Mouse (Mus musculus) left cerebral cortex, adult 18-20 months (tissue): ENCODE data around the gene Dbt. TPM values are rescaled to one million over a fixed set of nuclear protein-coding genes. Genes with fewer than 3 reads are reported as not detected.
A peak's percentile ranks its signal among the peaks of the same experiment; 100 is the strongest.

Experiments
- DNase-seq, 2 experiments: peaks; one replicate each; pipeline ENCODE4 v3.0.0; 2021 to 2022; ENCODE audit warnings: low spot score in 2 of 2, mixed read lengths in 1 of 2
- long read RNA-seq, 2 experiments: library from polyadenylated mRNA; stranded (forward); transcript quantifications; one replicate each; pipeline ENCODE4 v2.0.0; 2021
- total RNA-seq, 2 experiments: library from RNA; stranded (reverse); gene quantifications; 2 replicates each; pipeline ENCODE4 v1.2.3; 2021

Dbt gene
- total RNA-seq, result 10 to 100 TPM; 14.1 to 15.1 TPM
- long read RNA-seq, experiment 1, transcript Dbt-201 (11 exons, 3,301 nt), result major isoform, 13 of 17 reads
- long read RNA-seq, experiment 1, partial matches to known transcripts, result 0 of 17 reads
- long read RNA-seq, experiment 1, other reads (novel, unspliced or antisense), result 4 of 17 reads
- long read RNA-seq, experiment 2, transcript Dbt-201 (11 exons, 3,301 nt), result major isoform, 10 of 18 reads
- long read RNA-seq, experiment 2, partial matches to known transcripts, result 7 of 18 reads
- long read RNA-seq, experiment 2, other reads (novel, unspliced or antisense), result 1 of 18 reads

DNA sequence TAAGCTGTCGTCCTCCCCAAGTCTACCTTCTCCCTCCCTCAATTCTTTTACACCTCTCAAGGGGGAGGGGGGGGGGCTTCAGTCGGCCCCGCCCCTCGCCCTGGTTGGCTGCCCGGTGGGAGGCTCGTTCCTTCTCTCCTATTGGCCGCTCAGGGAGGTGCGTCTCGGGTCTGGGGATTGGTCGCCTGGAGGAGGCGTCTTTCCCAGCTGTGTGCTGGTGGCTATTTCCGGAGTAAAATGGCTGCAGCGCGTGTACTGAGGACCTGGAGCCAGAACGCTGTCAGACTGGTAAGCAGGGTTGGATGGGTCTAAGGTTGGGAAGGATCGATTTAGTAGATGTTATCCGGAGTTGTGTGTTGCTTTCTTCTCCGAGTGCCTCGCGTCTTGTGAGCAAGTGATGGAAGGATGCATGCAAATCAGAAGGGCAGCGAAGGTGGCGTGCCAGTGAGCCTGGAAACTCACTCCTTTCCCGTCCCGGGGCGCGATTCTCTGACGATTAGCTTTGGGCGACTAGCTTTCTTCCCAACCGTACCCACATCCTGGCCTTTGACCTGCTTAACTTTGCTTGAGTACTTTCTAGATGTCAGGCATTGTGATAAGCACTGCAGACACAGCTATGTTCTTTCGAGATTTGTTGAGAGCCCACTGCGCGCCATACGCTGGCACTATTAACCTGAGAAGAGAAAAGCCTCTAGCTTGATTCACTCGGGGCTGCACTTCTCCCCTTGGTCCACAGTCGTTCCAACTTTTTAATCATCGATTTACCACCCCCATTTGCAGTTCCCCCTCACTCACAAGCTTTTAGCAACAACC, at the start of gene Dbt:
Gene Dbt, plus strand, starts transcription at position 167 of the 813 bp plus-strand sequence.
- DNase-seq, result peak; percentile 84 to 87

DNA sequence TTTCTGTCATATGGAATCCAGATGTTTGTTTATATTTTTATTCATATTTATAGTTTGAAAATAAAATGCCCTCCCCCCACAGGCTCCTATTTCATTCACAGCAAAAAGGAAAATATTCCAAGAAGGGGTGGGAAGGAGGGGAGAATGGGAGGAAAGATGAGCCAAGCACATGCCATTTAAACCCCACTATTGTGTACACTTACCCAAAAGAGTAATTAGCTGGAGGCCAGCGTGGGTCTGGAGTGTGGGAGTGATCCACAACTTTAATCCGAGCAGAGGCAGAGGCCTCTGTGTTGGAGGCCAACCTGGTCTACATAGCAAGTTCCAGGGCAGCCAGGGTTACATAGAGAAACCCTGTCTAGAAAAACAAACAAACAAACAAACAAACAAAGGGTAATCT, 48.6 kb upstream of the Dbt start:
- no peak for DNase-seq

DNA sequence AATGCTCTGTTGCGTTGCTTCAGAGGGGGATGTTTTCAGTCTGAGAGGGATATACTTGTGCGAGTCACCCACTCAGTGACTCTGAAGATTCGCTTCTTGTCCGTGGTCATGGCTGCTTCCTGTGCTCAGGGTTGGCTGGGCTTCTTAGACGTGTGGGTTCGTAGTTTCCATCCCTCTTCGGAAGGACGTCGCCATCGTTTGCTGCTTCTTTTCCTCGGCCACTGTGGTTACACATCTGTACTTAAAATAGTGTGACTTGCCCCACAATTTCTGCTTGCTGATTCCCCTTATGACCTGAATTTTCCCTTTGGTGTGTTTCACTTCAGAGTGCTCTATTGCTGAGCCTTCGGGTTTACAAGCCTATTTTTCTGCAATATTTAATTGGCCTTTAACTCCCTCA, 47.2 kb upstream of the Dbt start:
- no peak for DNase-seq

DNA sequence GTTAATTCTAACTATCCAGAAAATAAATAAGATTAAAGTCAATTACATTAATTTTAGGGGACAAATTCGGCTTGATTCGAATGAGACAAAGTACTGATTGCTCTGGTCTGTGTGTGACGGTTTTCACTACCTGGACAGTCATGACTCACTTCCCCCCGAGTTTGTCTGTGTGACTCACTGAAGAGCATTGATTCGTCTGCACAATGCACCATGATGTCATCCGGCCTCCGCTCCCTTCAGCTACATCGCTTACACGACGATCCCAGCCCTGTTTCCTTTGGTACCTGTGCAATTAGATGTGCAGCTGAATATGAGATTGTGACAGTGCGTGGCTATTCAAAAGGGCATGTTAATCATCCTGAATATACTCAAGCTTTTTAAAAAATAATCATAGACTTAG, 38.3 kb upstream of the Dbt start:
- DNase-seq, result no peak

DNA sequence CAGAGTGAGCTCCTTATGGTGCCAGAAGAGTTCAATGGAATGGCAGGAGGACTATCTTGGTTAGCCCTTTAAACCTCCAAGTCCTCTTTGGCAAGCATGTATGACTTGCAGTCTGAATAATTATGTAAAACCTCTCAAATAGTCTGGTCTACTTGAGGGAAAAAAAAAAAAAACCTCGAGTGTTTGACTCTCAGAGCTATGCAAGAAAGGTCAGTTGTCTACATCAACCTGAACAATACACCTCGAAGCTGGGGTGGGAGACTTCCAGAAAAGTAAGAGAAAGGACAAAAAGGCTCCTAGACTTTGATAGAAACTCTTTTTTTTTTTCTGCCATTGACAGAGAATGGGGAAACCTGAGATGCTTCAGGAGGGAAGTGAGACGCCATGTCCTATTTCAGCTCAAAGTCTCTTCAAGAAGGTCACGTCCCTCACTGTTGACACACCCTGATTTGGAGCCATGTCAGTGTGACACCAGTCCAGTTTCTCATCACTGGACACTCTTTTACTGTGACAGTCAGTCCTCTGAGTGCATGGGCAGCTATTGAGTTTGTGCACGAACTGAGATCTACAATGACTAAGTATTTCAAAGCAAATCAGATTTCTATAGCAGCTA, 36.1 kb upstream of the Dbt start:
- DNase-seq, result no peak

DNA sequence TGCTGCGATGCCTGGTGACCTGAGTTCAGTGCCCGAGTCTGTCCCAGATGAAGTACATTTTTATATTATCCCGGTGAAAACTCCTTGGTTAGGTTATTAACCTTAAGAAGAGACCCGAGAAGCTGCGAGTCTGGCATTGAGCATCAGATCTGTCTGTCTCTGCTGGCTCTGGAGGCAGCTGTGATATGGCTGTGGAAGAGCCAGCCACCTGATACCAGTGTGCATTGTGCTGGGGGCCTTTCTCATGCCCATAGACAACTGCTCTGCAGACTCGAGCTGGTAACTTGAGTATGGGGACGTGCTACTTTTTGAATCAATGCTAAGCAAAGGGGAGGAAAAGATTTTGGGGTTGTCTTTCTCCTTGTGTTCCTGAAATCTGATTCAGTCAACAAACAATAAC, 35.5 kb upstream of the Dbt start:
- DNase-seq, result no peak

DNA sequence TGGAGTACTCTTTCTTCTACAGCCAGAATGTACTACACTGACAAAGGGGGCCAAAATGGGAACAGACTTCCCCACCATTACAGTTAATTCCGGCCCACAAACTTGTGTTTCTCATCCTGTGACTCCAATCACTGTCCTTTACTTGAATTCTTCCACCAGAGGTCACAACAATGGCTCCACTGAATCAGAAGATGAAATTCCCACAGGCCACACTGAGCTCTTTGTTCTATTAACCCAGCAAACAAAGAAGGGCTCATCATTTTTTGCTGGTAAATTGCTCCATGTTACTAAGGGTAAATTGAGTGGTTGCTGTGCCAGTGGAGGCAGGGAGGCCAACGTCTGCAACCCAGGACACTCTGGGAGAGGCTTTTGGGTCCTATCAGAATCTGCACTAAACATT, 32.8 kb upstream of the Dbt start:
- no peak for DNase-seq

DNA sequence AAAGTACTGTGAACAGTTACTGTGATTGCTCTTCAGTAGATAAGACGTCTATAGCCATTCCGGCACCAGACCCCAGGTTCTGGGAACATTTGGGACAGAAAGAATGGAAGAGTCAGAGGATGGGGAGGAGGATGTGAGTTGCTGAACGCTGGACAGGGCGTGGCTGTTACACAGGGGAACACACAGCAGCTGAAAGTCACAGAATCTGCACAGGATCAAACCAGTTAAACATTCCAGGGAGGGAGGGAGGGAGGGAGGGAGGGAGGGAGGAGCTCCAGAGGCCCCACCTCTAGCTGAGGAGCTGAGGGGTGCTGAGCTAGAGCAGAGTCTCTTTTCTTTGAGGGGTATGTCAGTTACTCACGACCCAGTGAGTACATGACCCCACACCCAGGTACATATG, 31.9 kb upstream of the Dbt start:
- no peak for DNase-seq

DNA sequence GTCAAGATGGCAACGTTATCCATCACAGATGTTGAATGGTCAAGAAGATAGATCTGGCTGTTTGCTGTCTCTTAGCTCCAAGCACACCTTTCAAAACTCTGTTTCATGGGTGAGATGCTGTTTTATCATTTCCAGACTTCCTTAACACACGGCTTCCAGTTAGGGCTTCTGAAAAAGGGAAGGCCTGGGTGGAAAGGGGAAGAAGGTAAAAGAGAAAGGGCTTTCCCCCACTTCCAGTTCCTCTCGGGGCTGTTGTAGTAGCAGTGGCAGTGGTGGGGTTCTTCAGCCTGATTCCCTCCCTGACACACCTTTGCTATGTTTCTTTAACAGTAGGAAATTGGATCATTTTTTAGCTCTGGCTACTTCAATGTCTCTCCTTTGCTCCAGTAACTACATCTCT, 30.1 kb upstream of the Dbt start:
- no peak for DNase-seq

DNA sequence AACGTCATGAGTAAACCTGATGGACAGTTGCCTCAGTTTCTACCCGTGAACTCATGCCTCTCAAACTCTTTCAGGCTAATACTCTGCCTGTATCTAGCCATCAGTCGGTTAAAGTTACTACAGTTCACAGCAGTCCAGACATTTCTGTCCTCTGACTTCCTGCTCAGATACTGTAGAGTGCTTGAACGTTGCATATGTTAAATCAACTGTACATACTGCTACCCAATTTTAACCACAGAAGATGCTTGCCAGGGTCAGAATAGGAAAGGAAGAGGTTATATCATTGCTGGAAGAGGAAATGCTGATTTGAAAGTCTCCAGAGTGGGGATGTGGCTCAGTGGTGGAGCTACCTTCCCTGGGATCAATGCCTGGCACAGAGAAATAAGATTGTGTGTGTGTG, 29.6 kb upstream of the Dbt start:
- DNase-seq, result no peak

DNA sequence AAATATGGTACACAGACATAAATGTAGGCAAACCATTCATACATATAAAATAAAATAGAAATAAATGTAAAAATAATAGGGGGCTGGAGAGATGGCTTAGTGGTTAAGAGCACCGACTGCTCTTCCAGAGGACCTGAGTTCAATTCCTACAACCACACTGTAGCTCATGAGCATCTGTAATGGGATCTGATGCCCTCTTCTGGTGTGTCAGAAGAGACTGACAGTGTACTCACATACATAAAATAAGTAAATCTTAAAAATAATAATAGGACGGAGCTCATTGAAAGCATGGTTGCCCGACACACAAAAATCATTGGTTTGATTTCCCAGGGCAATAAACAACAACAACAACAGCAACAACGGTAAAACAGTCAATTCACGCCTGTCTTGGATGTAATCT, 21.9 kb upstream of the Dbt start:
- DNase-seq, result no peak

DNA sequence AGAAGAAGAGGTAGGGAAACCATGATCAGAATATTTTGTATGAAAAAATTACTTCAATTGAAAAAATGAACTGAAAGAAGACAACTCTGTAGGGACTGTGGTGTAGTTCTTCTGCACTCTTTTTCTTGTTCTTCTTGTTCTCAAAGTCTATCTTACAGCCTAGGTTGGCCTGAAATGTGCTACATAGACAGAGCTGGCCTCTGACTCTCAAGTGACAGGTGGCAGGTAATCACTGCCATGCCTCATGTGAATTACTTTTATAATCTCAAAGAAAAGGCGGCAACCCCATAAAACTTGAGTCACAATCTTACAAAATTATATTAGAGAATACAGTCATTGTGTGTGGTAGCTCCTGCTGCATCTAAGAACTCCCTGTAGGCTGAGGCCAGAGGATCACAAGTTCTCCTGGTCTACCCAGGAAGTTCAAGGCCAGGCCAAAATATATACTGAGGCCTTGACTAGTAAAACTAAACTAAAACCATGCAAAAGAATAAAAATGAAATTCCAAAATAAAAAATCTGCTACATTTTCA, 20.9 kb upstream of the Dbt start:
- DNase-seq, result no peak

DNA sequence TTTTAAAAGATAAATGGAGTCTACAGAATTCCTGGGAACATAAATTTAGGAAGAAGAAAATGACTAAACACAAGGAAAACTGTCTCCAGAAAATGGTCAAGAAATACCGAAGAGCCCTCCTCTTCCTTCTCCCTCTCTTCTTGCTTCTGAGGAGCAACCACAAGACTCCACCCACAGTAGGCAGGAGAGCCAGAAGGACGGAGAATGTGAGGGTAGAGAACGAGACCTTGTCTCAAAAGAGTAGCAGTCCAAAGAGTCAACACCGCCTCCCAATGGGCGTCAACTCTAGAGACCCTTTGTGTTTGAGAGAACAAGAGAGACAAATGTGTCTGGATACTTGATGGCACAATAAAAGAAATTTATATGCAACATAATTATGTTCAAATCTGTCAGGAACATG, 19.2 kb upstream of the Dbt start:
- DNase-seq, result no peak

DNA sequence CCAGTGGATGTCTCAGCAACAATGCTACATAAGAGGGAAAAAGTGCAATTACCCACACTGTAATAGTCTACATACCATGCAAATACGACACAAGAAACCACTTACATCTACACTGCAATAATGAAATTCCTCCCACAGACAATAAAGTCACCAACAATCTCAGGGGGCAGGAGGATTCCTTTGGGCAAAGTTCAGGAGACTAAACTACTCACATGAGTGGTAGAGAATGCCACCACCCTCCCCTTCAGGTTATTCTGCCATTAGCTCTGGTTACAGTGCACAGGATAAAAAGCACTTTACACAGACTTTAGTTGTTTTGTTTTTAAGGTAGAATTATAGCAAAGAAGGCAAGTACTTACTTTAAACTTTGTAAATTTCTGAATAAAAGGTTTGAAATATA, 17.2 kb upstream of the Dbt start:
- DNase-seq, result no peak

DNA sequence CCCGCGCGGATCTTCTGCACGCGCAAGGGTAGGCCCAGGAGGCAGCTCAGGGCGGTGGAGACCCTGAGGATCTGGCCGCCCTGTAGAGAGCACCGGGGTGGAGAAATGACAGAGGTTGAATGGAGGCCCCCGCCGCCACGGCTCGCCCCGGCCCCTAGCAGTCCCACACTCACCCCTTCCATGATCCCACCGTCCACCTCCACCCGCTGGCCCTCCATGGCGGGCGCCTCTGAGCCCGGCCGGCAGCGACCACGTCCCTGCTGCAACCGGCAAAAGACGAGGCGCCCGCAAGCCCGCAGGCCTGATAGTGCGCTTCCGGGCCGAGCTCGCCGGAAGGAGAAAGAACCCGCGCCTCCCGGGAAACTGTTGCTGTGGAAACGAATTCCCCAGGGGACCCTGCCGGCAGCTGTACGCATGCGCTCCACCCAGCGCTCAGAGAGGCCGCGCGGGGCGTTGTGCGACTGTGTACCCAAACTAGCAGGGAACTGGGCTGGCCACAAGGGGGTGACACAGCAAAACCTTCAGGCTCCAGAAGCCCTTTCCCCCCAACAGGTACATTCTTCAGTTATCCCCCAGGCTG, 5.0 kb upstream of the Dbt start, which contains the start of gene Rtca:
Gene Rtca, minus strand, starts transcription at position 437 of the 580 bp plus-strand sequence.
- peak; percentile 98 for DNase-seq

DNA sequence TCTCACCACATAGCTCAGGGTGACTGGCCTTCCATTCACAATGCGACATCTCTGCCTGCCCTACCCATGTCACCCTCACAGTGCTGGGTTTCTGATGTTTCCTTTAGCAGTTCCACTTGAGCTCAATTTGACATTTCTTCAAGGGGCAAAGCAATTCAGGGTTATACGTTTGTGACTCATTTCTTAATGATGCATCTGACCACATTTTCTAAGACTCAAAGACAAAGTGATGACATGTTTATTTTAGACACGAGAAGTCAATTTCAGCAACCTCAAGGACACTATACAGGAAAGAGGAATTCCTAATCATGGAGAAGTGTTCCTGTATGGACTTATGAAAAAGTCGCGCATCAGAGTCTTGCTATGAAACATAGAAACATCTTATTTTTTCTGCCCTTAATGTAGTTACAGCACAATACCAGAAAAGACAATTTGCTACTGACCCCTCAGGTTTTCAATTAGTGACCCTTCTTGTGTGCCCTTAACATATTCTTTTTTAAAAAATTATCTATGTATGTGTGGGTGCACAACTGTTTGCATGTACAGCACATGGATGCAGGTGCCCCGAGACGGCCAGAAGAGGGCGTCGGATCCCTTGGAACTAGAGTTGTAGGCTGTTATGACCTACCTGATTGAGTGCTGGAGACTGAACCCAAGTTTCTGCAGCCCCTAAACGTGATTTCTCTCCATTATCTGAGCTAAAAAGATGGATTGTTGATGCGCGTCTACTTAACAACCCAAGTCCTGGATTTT, 543 bp upstream of the Dbt start:
- DNase-seq, result no peak

DNA sequence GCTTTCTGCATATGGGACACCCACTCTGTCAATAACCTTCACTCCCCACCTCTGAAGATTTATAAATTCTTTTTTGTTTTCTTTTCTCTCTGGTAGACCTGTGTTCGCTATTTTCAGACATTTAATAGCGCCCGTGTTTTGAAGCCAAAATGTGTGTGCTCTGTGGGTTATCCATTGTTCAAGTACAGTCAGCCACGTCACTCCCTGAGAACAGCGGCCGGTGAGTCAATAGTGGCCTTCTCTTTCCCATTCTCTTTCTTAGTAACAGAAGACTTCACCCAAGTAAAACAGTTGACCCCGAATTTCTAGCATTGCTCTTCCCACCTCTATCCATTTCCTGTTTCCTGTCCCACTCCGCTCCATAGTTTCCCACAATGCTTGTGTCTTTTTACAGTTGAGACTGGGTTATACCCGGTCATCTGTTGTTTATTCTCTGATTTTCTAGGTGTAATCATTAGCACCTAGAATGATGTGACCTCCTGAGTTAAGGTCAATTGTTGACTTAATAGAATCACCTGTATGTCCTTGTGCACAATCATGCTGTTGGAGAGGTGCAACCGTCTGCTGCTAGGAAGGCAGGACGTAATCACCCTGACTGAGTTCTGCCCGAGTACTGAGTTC, 7.4 kb downstream of the Dbt start:
- no peak for DNase-seq

DNA sequence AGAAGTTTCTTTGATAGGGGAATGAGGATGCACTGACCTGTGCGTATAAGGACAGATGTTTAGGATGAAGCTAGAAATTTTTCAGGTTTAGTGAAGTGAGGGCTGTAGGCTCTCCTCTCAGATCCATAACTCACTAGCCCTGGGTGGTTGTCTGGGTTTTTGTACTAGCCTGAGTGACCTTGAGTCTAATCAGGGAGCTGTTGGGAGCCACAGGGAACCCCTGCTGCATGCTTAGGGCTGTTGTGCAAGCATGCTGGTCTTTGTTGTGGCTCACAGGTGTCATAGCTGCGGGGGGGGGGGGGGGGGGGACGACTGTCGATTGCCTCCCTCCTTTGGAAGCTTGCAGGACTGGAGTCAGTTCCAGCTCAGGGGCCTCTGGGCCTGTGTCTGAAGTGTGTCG, 16.9 kb downstream of the Dbt start:
- no peak for DNase-seq

DNA sequence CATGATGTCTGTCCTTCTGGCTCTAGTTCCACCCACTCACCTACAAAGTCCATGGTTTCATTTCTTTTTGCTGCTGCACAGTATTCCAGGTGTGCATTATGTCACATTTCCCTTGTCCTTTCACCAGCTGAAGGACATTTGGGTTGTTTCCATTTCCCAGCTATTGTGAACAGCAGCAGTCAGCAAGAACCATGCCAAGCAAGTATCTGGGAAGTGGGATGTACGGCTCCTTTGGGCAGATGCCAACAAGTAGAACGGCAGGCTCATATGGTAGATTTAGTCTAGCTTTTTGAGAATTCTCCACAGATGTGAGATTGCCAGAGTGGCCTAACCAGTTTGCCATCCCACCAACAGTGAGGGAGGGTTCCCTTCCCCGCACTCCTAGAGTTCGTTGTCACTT, 18.0 kb downstream of the Dbt start:
- peak; percentile 36 to 37 for DNase-seq

DNA sequence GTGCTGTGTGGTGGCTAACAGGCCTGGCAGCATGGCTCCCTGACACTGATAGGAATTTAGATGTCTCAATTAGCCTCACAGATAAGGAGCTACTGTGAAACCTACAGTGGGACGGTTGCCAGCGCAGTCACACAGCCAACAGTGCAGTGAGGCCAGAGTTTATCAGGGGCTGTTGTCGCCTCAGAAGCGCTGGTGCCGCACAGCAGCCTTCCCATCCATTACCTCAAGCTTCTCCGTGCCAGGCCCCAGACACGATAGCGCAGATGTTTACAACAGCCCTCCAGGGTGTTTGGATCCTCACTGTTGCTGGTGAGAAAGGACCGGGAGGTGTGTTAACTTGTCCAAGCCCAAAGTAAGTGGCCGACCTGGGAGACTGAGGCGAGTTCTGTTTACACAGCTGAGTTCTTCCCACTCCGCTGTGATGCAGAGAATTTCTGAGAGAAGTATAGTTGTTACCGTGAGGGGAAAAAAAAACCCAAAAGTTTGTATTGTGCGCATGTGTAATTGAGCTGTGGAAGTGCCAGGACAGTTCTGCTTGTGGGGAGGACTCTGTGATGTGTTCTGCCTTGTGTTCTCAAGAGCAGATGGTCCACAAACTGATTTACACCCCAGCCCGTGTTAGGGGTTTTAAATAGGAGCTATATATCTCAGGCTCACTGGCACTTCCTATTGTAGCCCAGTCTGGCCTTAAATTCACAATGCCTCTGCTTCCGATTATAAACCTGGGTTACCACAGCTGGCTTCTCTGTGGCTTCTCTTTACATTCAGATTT, 23.7 kb downstream of the Dbt start:
- no peak for DNase-seq
